Mouse (Mus musculus): ENCODE data around the gene Pnpo. TPM values are rescaled to one million over a fixed set of nuclear protein-coding genes. Genes with fewer than 3 reads are reported as not detected.

Gene Pnpo
- total and polyA plus RNA-seq, 2 experiments from 2014 or later, result 37.2 to 38.3 TPM

- Histone ChIP-seq H3K4me2 (ENCODE audit: low read depth, low read length) (no peak overlapping the region), H3K4me3 (ENCODE audit: low read length) (no peak overlapping the region), H3K9ac (replicated peaks; ENCODE audit: low read length) (no peak overlapping the region), H3K27me3 (ENCODE audit: insufficient read depth, low read length) (no peaks in the 10 kb centered on the region), H3K9me3 (ENCODE audit: low read length) (no peaks in the 10 kb centered on the region), H3K4me1 (ENCODE audit: insufficient read depth, low read length) (no peaks in the 10 kb centered on the region), H3K27ac (no peak overlapping the region), H3K36me3 (ENCODE audit: insufficient read depth, low read length) (peaks cover 37% of the 10 kb centered on the region)
- no peak for ATAC-seq
- 75% methylated on average over 6 of the region's 6 CpGs for WGBS
- TF ChIP-seq CTCF (IDR thresholded peaks at IDR 0.05; ENCODE audit: low read depth), result no peak
- no peak for DNase-seq (ENCODE audit: low spot score)
These were observed 9.1 kb upstream of the Pnpo start for GRCm38 (mm10) chr11:96952896-96953295.

GRCm38 (mm10) chr11:96952426-96952825 lies 8.6 kb upstream of the Pnpo start:
- no peak for ATAC-seq
- Histone ChIP-seq H3K9ac (replicated peaks; ENCODE audit: low read length) (no peak overlapping the region), H3K36me3 (ENCODE audit: insufficient read depth, low read length) (peaks cover 37% of the 10 kb centered on the region), H3K4me1 (ENCODE audit: insufficient read depth, low read length) (no peaks in the 10 kb centered on the region), H3K27ac (no peak overlapping the region), H3K4me2 (ENCODE audit: low read depth, low read length) (no peak overlapping the region), H3K4me3 (ENCODE audit: low read length) (no peak overlapping the region), H3K27me3 (ENCODE audit: insufficient read depth, low read length) (no peaks in the 10 kb centered on the region), H3K9me3 (ENCODE audit: low read length) (no peaks in the 10 kb centered on the region)
- no peak for DNase-seq (ENCODE audit: low spot score)
- 79% methylated on average over 10 of the region's 10 CpGs for WGBS
- TF ChIP-seq CTCF (IDR thresholded peaks at IDR 0.05; ENCODE audit: low read depth), result no peak

- peaks cover 32% of the 10 kb centered on the region for H3K36me3 ChIP-seq (ENCODE audit: insufficient read depth, low read length)
- ATAC-seq (no peak), DNase-seq (ENCODE audit: low spot score) (no peak)
- H3K27ac ChIP-seq, result no peak overlapping the region
- no peaks in the 10 kb centered on the region for H3K4me1 ChIP-seq (ENCODE audit: insufficient read depth, low read length)
- H3K9ac ChIP-seq (replicated peaks; ENCODE audit: low read length), result no peak overlapping the region
- H3K9me3 ChIP-seq (ENCODE audit: low read length), result no peaks in the 10 kb centered on the region
- no peak overlapping the region for H3K4me3 ChIP-seq (ENCODE audit: low read length)
- no peaks in the 10 kb centered on the region for H3K27me3 ChIP-seq (ENCODE audit: insufficient read depth, low read length)
- WGBS, result 97% methylated on average over 3 of the region's 3 CpGs
- peak; percentile 46 for TF ChIP-seq CTCF (IDR thresholded peaks at IDR 0.05; ENCODE audit: low read depth)
- no peak overlapping the region for H3K4me2 ChIP-seq (ENCODE audit: low read depth, low read length)
These were observed 7.0 kb upstream of the Pnpo start for GRCm38 (mm10) chr11:96950767-96951166.

GRCm38 (mm10) chr11:96947849-96948248 lies 4.1 kb upstream of the Pnpo start:
- 88% methylated on average over 4 of the region's 4 CpGs for WGBS
- H3K27ac ChIP-seq, result no peak overlapping the region
- H3K9ac ChIP-seq (replicated peaks; ENCODE audit: low read length), result no peak overlapping the region
- no peaks in the 10 kb centered on the region for H3K27me3 ChIP-seq (ENCODE audit: insufficient read depth, low read length)
- H3K36me3 ChIP-seq (ENCODE audit: insufficient read depth, low read length), result 0 out of 2 replicates have a peak, but pooled peaks cover 14% of the 10 kb centered on the region
- peaks cover 6% of the 10 kb centered on the region; the same call in 1 of the 2 replicates for H3K4me1 ChIP-seq (ENCODE audit: insufficient read depth, low read length)
- H3K4me2 ChIP-seq (ENCODE audit: low read depth, low read length), result no peak overlapping the region
- H3K9me3 ChIP-seq (ENCODE audit: low read length), result no peaks in the 10 kb centered on the region
- no peak for TF ChIP-seq CTCF (IDR thresholded peaks at IDR 0.05; ENCODE audit: low read depth)
- no peak overlapping the region for H3K4me3 ChIP-seq (ENCODE audit: low read length)
- no peak for ATAC-seq
- no peak for DNase-seq (ENCODE audit: low spot score)

- no peak for TF ChIP-seq CTCF (IDR thresholded peaks at IDR 0.05; ENCODE audit: low read depth)
- H3K27ac ChIP-seq, result peak overlapping the region; percentile 65
These were observed 2.7 kb upstream of the Pnpo start for GRCm38 (mm10) chr11:96946498-96946897.

GRCm38 (mm10) chr11:96944844-96945580 lies 1.2 kb upstream of the Pnpo start:
- H3K4me2 ChIP-seq (ENCODE audit: low read depth, low read length), result peak overlapping the region; percentile 87
- TF ChIP-seq CTCF (IDR thresholded peaks at IDR 0.05; ENCODE audit: low read depth), result no peak
- ATAC-seq (no peak), DNase-seq (ENCODE audit: low spot score) (no peak)
- 82% methylated on average over 14 of the region's 14 CpGs for WGBS
- H3K27ac ChIP-seq, result no peak overlapping the region
- H3K4me3 ChIP-seq (ENCODE audit: low read length), result peak overlapping the region; percentile 44
- peaks cover 6% of the 10 kb centered on the region; the same call in 1 of the 2 replicates for H3K4me1 ChIP-seq (ENCODE audit: insufficient read depth, low read length)
- peak overlapping the region; percentile 47; the same call in 1 of the 2 replicates for H3K9ac ChIP-seq (replicated peaks; ENCODE audit: low read length)
- H3K9me3 ChIP-seq (ENCODE audit: low read length), result no peaks in the 10 kb centered on the region
- no peaks in the 10 kb centered on the region for H3K27me3 ChIP-seq (ENCODE audit: insufficient read depth, low read length)
- no peaks in the 10 kb centered on the region for H3K36me3 ChIP-seq (ENCODE audit: insufficient read depth, low read length)

More at GRCm38 (mm10) chr11:96946498-96946897, 2.7 kb upstream of the Pnpo start:
- 0 out of 2 replicates have a peak, but pooled peaks cover 4% of the 10 kb centered on the region for H3K36me3 ChIP-seq (ENCODE audit: insufficient read depth, low read length)
- 48% methylated on average over 9 of the region's 9 CpGs for WGBS
- no peak overlapping the region for H3K9ac ChIP-seq (replicated peaks; ENCODE audit: low read length)
- H3K4me3 ChIP-seq (ENCODE audit: low read length), result no peak overlapping the region
- ATAC-seq (peak; percentile 51; the same call in 1 of the 2 replicates), DNase-seq (ENCODE audit: low spot score) (peak; percentile 65)
- no peaks in the 10 kb centered on the region for H3K27me3 ChIP-seq (ENCODE audit: insufficient read depth, low read length)
- H3K4me1 ChIP-seq (ENCODE audit: insufficient read depth, low read length), result peaks cover 6% of the 10 kb centered on the region; the same call in 1 of the 2 replicates
- H3K9me3 ChIP-seq (ENCODE audit: low read length), result no peaks in the 10 kb centered on the region
- H3K4me2 ChIP-seq (ENCODE audit: low read depth, low read length), result 0 out of 2 replicates have a peak overlapping the region, but pooled peaks have one; percentile 13

Measured in hindbrain, postnatal 0 days (tissue).